Mouse (Mus musculus): ENCODE results near the gene Gmpr. TPM values are rescaled to one million over a fixed set of nuclear protein-coding genes. Genes with fewer than 3 reads are reported as not detected.
"Not testable (repeated sequence)": the region's sequence is repeated elsewhere in the genome, so short reads cannot be mapped to it uniquely, and the experiment has no call there.

Gene Gmpr
- polyA plus RNA-seq, 1 experiment from 2014 or later = 75.5 TPM

- no peak overlapping the region for H3K4me2 ChIP-seq (ENCODE audit: low read depth, low read length)
- peaks cover 5% of the 10 kb centered on the region; the same call in 1 of the 2 replicates for H3K9me3 ChIP-seq (ENCODE audit: low read length)
- DNase-seq = no peak
- H3K4me1 ChIP-seq (ENCODE audit: insufficient read depth) = no peaks in the 10 kb centered on the region
- 78% methylated on average over 2 of the region's 2 CpGs for WGBS (ENCODE audit: insufficient replicate concordance)
- H3K27ac ChIP-seq (ENCODE audit: low read depth) = no peak overlapping the region
- H3K4me3 ChIP-seq (ENCODE audit: low read depth, low read length) = no peak overlapping the region
- no peak overlapping the region for H3K9ac ChIP-seq (replicated peaks)
- peaks cover 5% of the 10 kb centered on the region for H3K27me3 ChIP-seq (ENCODE audit: insufficient read depth, low read length)
- TF ChIP-seq CTCF (IDR thresholded peaks at IDR 0.05; ENCODE audit: low read depth) = no peak
- no peak for TF ChIP-seq EP300 (IDR thresholded peaks at IDR 0.05; ENCODE audit: low read depth)
- no peaks in the 10 kb centered on the region for H3K36me3 ChIP-seq (replicated peaks; ENCODE audit: insufficient read depth, low read length)
- no peak for ATAC-seq
These were observed 24.0 kb upstream of the Gmpr start for GRCm38 (mm10) chr13:45483215-45483614.

- not testable (repeated sequence) for H3K4me2 ChIP-seq (ENCODE audit: low read depth, low read length); H3K4me1 ChIP-seq (ENCODE audit: insufficient read depth); H3K9ac ChIP-seq (replicated peaks); ATAC-seq; H3K9me3 ChIP-seq (ENCODE audit: low read length); H3K4me3 ChIP-seq (ENCODE audit: low read depth, low read length); H3K36me3 ChIP-seq (replicated peaks; ENCODE audit: insufficient read depth, low read length); H3K27me3 ChIP-seq (ENCODE audit: insufficient read depth, low read length); DNase-seq; H3K27ac ChIP-seq (ENCODE audit: low read depth)
- WGBS (ENCODE audit: insufficient replicate concordance) = 93% methylated on average over 16 of the region's 16 CpGs
These were observed 23.3 kb upstream of the Gmpr start for GRCm38 (mm10) chr13:45483949-45484348.

- DNase-seq = no peak
- peaks cover 6% of the 10 kb centered on the region; the same call in 1 of the 2 replicates for H3K27me3 ChIP-seq (ENCODE audit: insufficient read depth, low read length)
- H3K9ac ChIP-seq (replicated peaks) = no peak overlapping the region
- 76% methylated on average over 4 of the region's 4 CpGs for WGBS (ENCODE audit: insufficient replicate concordance)
- H3K4me2 ChIP-seq (ENCODE audit: low read depth, low read length) = no peak overlapping the region
- H3K4me1 ChIP-seq (ENCODE audit: insufficient read depth) = no peaks in the 10 kb centered on the region
- peaks cover 5% of the 10 kb centered on the region; the same call in 1 of the 2 replicates for H3K9me3 ChIP-seq (ENCODE audit: low read length)
- no peak for ATAC-seq
- no peak overlapping the region for H3K27ac ChIP-seq (ENCODE audit: low read depth)
- no peak overlapping the region for H3K4me3 ChIP-seq (ENCODE audit: low read depth, low read length)
- no peaks in the 10 kb centered on the region for H3K36me3 ChIP-seq (replicated peaks; ENCODE audit: insufficient read depth, low read length)
- TF ChIP-seq EP300 (IDR thresholded peaks at IDR 0.05; ENCODE audit: low read depth) (no peak), CTCF (IDR thresholded peaks at IDR 0.05; ENCODE audit: low read depth) (no peak)
These were observed 21.6 kb upstream of the Gmpr start for GRCm38 (mm10) chr13:45485602-45486001.

- TF ChIP-seq EP300 (IDR thresholded peaks at IDR 0.05; ENCODE audit: low read depth) = no peak
- TF ChIP-seq CTCF (IDR thresholded peaks at IDR 0.05; ENCODE audit: low read depth) = no peak
- no peak for ATAC-seq
- no peak for DNase-seq
- 60% methylated on average over 2 of the region's 2 CpGs for WGBS (ENCODE audit: insufficient replicate concordance)
- peaks cover 3% of the 10 kb centered on the region; the same call in 1 of the 2 replicates for H3K27me3 ChIP-seq (ENCODE audit: insufficient read depth, low read length)
- no peaks in the 10 kb centered on the region for H3K4me1 ChIP-seq (ENCODE audit: insufficient read depth)
- H3K4me3 ChIP-seq (ENCODE audit: low read depth, low read length) = no peak overlapping the region
- no peak overlapping the region for H3K27ac ChIP-seq (ENCODE audit: low read depth)
- H3K9me3 ChIP-seq (ENCODE audit: low read length) = peaks cover 5% of the 10 kb centered on the region; the same call in 1 of the 2 replicates
- no peak overlapping the region for H3K9ac ChIP-seq (replicated peaks)
- H3K36me3 ChIP-seq (replicated peaks; ENCODE audit: insufficient read depth, low read length) = no peaks in the 10 kb centered on the region
- H3K4me2 ChIP-seq (ENCODE audit: low read depth, low read length) = no peak overlapping the region
These were observed 20.6 kb upstream of the Gmpr start for GRCm38 (mm10) chr13:45486598-45486997.

GRCm38 (mm10) chr13:45491991-45492732, 15.1 kb upstream of the Gmpr start:
- no peaks in the 10 kb centered on the region for H3K36me3 ChIP-seq (replicated peaks; ENCODE audit: insufficient read depth, low read length)
- no peak overlapping the region for H3K9ac ChIP-seq (replicated peaks)
- H3K4me3 ChIP-seq (ENCODE audit: low read depth, low read length) = no peak overlapping the region
- H3K9me3 ChIP-seq (ENCODE audit: low read length) = no peaks in the 10 kb centered on the region
- H3K27ac ChIP-seq (ENCODE audit: low read depth) = no peak overlapping the region
- H3K27me3 ChIP-seq (ENCODE audit: insufficient read depth, low read length) = peaks cover 3% of the 10 kb centered on the region; the same call in 1 of the 2 replicates
- TF ChIP-seq CTCF (IDR thresholded peaks at IDR 0.05; ENCODE audit: low read depth) = peak; percentile 68
- TF ChIP-seq EP300 (IDR thresholded peaks at IDR 0.05; ENCODE audit: low read depth) = no peak
- no peak for ATAC-seq
- DNase-seq = no peak
- H3K4me2 ChIP-seq (ENCODE audit: low read depth, low read length) = no peak overlapping the region
- WGBS (ENCODE audit: insufficient replicate concordance) = 78% methylated on average over 8 of the region's 8 CpGs
- H3K4me1 ChIP-seq (ENCODE audit: insufficient read depth) = no peaks in the 10 kb centered on the region

GRCm38 (mm10) chr13:45493846-45494245, 13.4 kb upstream of the Gmpr start:
- no peaks in the 10 kb centered on the region for H3K36me3 ChIP-seq (replicated peaks; ENCODE audit: insufficient read depth, low read length)
- TF ChIP-seq CTCF (IDR thresholded peaks at IDR 0.05; ENCODE audit: low read depth) = no peak
- TF ChIP-seq EP300 (IDR thresholded peaks at IDR 0.05; ENCODE audit: low read depth) = no peak
- DNase-seq (no peak), ATAC-seq (no peak)
- no peaks in the 10 kb centered on the region for H3K9me3 ChIP-seq (ENCODE audit: low read length)
- no peaks in the 10 kb centered on the region for H3K4me1 ChIP-seq (ENCODE audit: insufficient read depth)
- H3K27ac ChIP-seq (ENCODE audit: low read depth) = no peak overlapping the region
- H3K9ac ChIP-seq (replicated peaks) = no peak overlapping the region
- no peaks in the 10 kb centered on the region for H3K27me3 ChIP-seq (ENCODE audit: insufficient read depth, low read length)
- 52% methylated on average over 10 of the region's 10 CpGs for WGBS (ENCODE audit: insufficient replicate concordance)
- no peak overlapping the region for H3K4me3 ChIP-seq (ENCODE audit: low read depth, low read length)
- no peak overlapping the region for H3K4me2 ChIP-seq (ENCODE audit: low read depth, low read length)
